Mouse (Mus musculus) liver, embryonic 14.5 days (tissue): ENCODE results near the gene Abca3. TPM values are rescaled to one million over a fixed set of nuclear protein-coding genes. Genes with fewer than 3 reads are reported as not detected.

Experiments used
- ATAC-seq: fragments of 200-750 bp; cut with Nextera tagmentation; 2 replicates; pipeline ENCODE4 v1.8.0; 2017; ENCODE audit warnings: moderate number of reproducible peaks, mild to moderate bottlenecking, moderate library complexity; ENCODE audit not compliant: insufficient read depth
- DNase-seq, 3 experiments: peaks; one replicate each; pipeline ENCODE4 v3.0.0-alpha.2; 2012 to 2013; ENCODE audit warnings: low read depth in 3 of 3, low spot score in 3 of 3
- H3K27ac ChIP-seq: fragments of 300-500 bp; sonication (generic); 2 replicates; pipeline ENCODE4 v1.5.1; 2014; ENCODE audit warnings: moderate library complexity, mild to moderate bottlenecking, control low read depth, inconsistent platforms
- H3K27me3 ChIP-seq: fragments of 300-500 bp; sonication (generic); 2 replicates; pipeline ENCODE4 v1.6.1; 2014; ENCODE audit warnings: mild to moderate bottlenecking, low read length, moderate library complexity; ENCODE audit not compliant: control insufficient read depth, insufficient read depth
- H3K36me3 ChIP-seq: fragments of 300-500 bp; sonication (generic); replicated peaks from 2 replicates; pipeline ENCODE4 v1.6.1; 2014; ENCODE audit warnings: low read depth; ENCODE audit not compliant: control insufficient read depth, insufficient read depth
- H3K4me1 ChIP-seq, 2 experiments: fragments of 200-500 bp in 1 of 2; fragments of 300-500 bp in 1 of 2; sonication (generic) in 1 of 2; replicated peaks; 2 replicates each; pipeline ENCODE4 v1.6.1; 2012 to 2014; ENCODE audit warnings: antibody characterized with exemption in 1 of 2, inconsistent platforms in 1 of 2, low read length in 1 of 2; ENCODE audit not compliant: control insufficient read depth in 2 of 2, insufficient read depth in 2 of 2
- H3K4me2 ChIP-seq: fragments of 300-500 bp; sonication (generic); 2 replicates; pipeline ENCODE4 v1.6.1; 2014; ENCODE audit warnings: low read depth, mild to moderate bottlenecking, control low read depth, moderate library complexity
- H3K4me3 ChIP-seq, 2 experiments: fragments of 200-500 bp in 1 of 2; fragments of 300-500 bp in 1 of 2; sonication (generic) in 1 of 2; 2 replicates each; pipeline ENCODE4 v1.5.1; 2012 to 2014; ENCODE audit warnings: low read depth in 2 of 2, low read length in 2 of 2, mild to moderate bottlenecking in 2 of 2, control low read depth in 1 of 2, inconsistent platforms in 1 of 2, moderate library complexity in 1 of 2; ENCODE audit not compliant: insufficient read depth in 1 of 2
- H3K9ac ChIP-seq: fragments of 300-500 bp; sonication (generic); replicated peaks from 2 replicates; pipeline ENCODE4 v1.6.1; 2014; ENCODE audit warnings: mild to moderate bottlenecking, control low read depth, moderate library complexity
- H3K9me3 ChIP-seq: fragments of 300-500 bp; sonication (generic); 2 replicates; pipeline ENCODE4 v1.6.1; 2016; ENCODE audit warnings: low read length, mixed read lengths; ENCODE audit not compliant: control insufficient read depth
- CTCF ChIP-seq: IDR thresholded peaks from 2 replicates; pipeline ENCODE4 v1.5.1; 2016; ENCODE audit warnings: antibody characterized with exemption, low read depth, control low read depth
- EP300 ChIP-seq: IDR thresholded peaks from 2 replicates; pipeline ENCODE4 v1.6.1; 2016; ENCODE audit warnings: antibody characterized with exemption, low read depth
- WGBS: fragments of 180-500 bp; shearing (Covaris S2); extraction: QIAGEN DNeasy Blood & Tissue Kit; methylation state at CpG from one replicate; pipeline ENCODE4 v1.1.7; 2014; ENCODE audit not compliant: insufficient replicate concordance; 5-methylcytosine and 5-hydroxymethylcytosine counted together
- polyA plus RNA-seq, 2 experiments: library from polyadenylated mRNA; depleted of rRNA in 1 of 2; stranded (reverse) in 1 of 2; unstranded in 1 of 2; fragments of >200 nt; fragmentation: Nextera tagmentation in 1 of 2; extraction: Ambion mirVana in 1 of 2; gene quantifications; 2 replicates each; pipeline versions ENCODE4 v1.2.1 to v1.2.3; 2012 to 2014

Gene Abca3
- polyA plus RNA-seq, 2 experiments = 12.5 to 14.8 TPM

GRCm38 (mm10) chr17:24441148-24441547, 89.4 kb downstream of the Abca3 start:
- H3K9me3 ChIP-seq = no peaks in the 10 kb centered on the region
- H3K4me3 ChIP-seq = no peak overlapping the region
- ATAC-seq (no peak), DNase-seq (no peak)
- WGBS = 40% methylated on average over 2 of the region's 2 CpGs
- H3K27me3 ChIP-seq = no peaks in the 10 kb centered on the region
- no peaks in the 10 kb centered on the region for H3K4me1 ChIP-seq
- no peak overlapping the region for H3K9ac ChIP-seq
- peak; percentile 61 for TF ChIP-seq CTCF
- TF ChIP-seq EP300 = no peak
- H3K36me3 ChIP-seq = peaks cover 33% of the 10 kb centered on the region
- no peak overlapping the region for H3K27ac ChIP-seq
- H3K4me2 ChIP-seq = no peak overlapping the region

- DNase-seq (no peak), ATAC-seq (no peak)
- WGBS = 87% methylated on average over 14 of the region's 14 CpGs
- Histone ChIP-seq H3K9ac (no peak overlapping the region), H3K36me3 (peaks cover 42% of the 10 kb centered on the region), H3K27me3 (no peaks in the 10 kb centered on the region), H3K4me2 (no peak overlapping the region), H3K4me1 (no peaks in the 10 kb centered on the region), H3K27ac (no peak overlapping the region), H3K4me3 (no peak overlapping the region), H3K9me3 (no peaks in the 10 kb centered on the region)
- no peak for TF ChIP-seq CTCF
- no peak for TF ChIP-seq EP300
Measured at GRCm38 (mm10) chr17:24442107-24442506, 90.4 kb downstream of the Abca3 start.

- DNase-seq (no peak), ATAC-seq (no peak)
- H3K9me3 ChIP-seq = no peaks in the 10 kb centered on the region
- no peak for TF ChIP-seq EP300
- no peak for TF ChIP-seq CTCF
- H3K4me3 ChIP-seq = no peak within 1 kb of the TSS
- peaks cover 45% of the 10 kb centered on the region for H3K36me3 ChIP-seq
- no peak within 1 kb of the TSS for H3K9ac ChIP-seq
- no peak within 1 kb of the TSS for H3K4me2 ChIP-seq
- H3K27me3 ChIP-seq = no peaks in the 10 kb centered on the region
- no peak within 1 kb of the TSS for H3K27ac ChIP-seq
- H3K4me1 ChIP-seq = no peaks in the 10 kb centered on the region
- 70% methylated on average over 7 of the region's 7 CpGs for WGBS
Measured at GRCm38 (mm10) chr17:24442632-24443155, 90.9 kb downstream of the Abca3 start, which contains the start of gene Dnase1l2. Dnase1l2 (minus strand) TSS chr17:24443105.

- no peak for TF ChIP-seq EP300
- no peak for TF ChIP-seq CTCF
- 79% methylated on average over 4 of the region's 4 CpGs for WGBS
- peaks cover 41% of the 10 kb centered on the region for H3K36me3 ChIP-seq
Measured at GRCm38 (mm10) chr17:24443409-24443808, 91.7 kb downstream of the Abca3 start.

GRCm38 (mm10) chr17:24446590-24446989, 94.8 kb downstream of the Abca3 start:
- H3K4me1 ChIP-seq = no peaks in the 10 kb centered on the region
- H3K27me3 ChIP-seq = no peaks in the 10 kb centered on the region
- H3K9ac ChIP-seq = no peak overlapping the region
- 83% methylated on average over 8 of the region's 8 CpGs for WGBS
- H3K4me2 ChIP-seq = no peak overlapping the region
- no peak for ATAC-seq
- H3K36me3 ChIP-seq = peaks cover 47% of the 10 kb centered on the region
- DNase-seq = no peak
- no peak overlapping the region for H3K27ac ChIP-seq
- no peak for TF ChIP-seq CTCF
- no peak for TF ChIP-seq EP300
- H3K9me3 ChIP-seq = no peaks in the 10 kb centered on the region
- H3K4me3 ChIP-seq = no peak overlapping the region

More at GRCm38 (mm10) chr17:24443409-24443808, 91.7 kb downstream of the Abca3 start:
- Histone ChIP-seq H3K27me3 (no peaks in the 10 kb centered on the region), H3K9ac (no peak overlapping the region), H3K4me3 (no peak overlapping the region), H3K27ac (no peak overlapping the region), H3K4me2 (no peak overlapping the region), H3K9me3 (no peaks in the 10 kb centered on the region), H3K4me1 (no peaks in the 10 kb centered on the region)
- ATAC-seq = no peak
- no peak for DNase-seq
